ENCODE assay signal across 12 mouse cellular contexts in the genomic region with DNA sequence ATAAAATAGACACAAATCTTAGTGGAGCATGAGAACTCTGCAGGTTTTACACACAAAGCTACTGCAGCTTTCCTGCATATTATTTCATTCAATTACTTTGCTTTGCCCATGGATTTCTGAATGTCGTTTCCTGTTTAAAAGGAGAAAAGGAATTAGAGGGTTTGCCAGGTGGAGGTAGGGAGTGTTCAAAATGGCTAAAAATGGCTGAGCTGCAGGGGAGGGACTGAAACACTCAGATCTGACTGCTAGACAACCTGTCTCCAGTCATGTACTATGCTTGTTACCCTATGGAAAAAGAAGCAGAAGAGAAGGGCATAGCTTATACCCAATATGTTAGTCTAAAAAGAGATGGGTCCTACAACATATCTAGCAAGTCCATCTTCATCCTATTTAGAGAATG.
"Had no signal": no experiment of that assay in that cellular context is flagged by ENCODE, and none has a peak within 500 bp of the region (broad histone marks: within the 10 kb centered on the region; RNA-seq: fewer than 3 reads in every experiment).

No protein-coding gene starts in this region.

- DNase-seq: lung, adult 18-20 months; lung, embryonic 14.5 days; lung, postnatal 10 days; lung, postnatal 4 days; midbrain, embryonic 14.5 days; right cerebral cortex, postnatal 25 days; right cerebral cortex, postnatal 4 days; spleen, adult 18-20 months; thymus, adult 18-20 months; thymus, postnatal 14 days; thymus, postnatal 36 days had no signal

- ATAC-seq: midbrain, embryonic 16.5 days had no signal
